Mouse (Mus musculus) myocyte (in vitro differentiated cells): ENCODE results near the gene Raf1.

Experiments used
- E2F4 ChIP-seq: IDR thresholded peaks from one replicate; pipeline ENCODE4 v1.6.1; 2011; ENCODE audit warnings: mild to moderate bottlenecking, control low read depth, moderate library complexity; ENCODE audit not compliant: insufficient read depth
- MAX ChIP-seq: IDR thresholded peaks from one replicate; pipeline ENCODE4 v1.6.1; 2011; ENCODE audit warnings: low read depth, mild to moderate bottlenecking, control low read depth
- MYOD1 ChIP-seq, 3 experiments: IDR thresholded peaks; one replicate each; pipeline ENCODE4 v1.6.1; 2011; ENCODE audit warnings: control low read depth in 2 of 3, low read depth in 2 of 3, mild to moderate bottlenecking in 2 of 3, moderate library complexity in 1 of 3; ENCODE audit not compliant: insufficient read length in 2 of 3, control insufficient read depth in 1 of 3
- MYOG ChIP-seq, 3 experiments: IDR thresholded peaks; one replicate each; pipeline ENCODE4 v1.6.1; 2011; ENCODE audit warnings: control low read depth in 2 of 3, low read depth in 2 of 3, mild to moderate bottlenecking in 2 of 3; ENCODE audit not compliant: insufficient read length in 2 of 3, control insufficient read depth in 1 of 3, insufficient read depth in 1 of 3
- POLR2A ChIP-seq: IDR thresholded peaks from one replicate; pipeline ENCODE4 v1.6.1; 2011; ENCODE audit warnings: low read depth, mild to moderate bottlenecking, control low read depth, moderate library complexity; ENCODE audit not compliant: insufficient read length
- POLR2AphosphoS2 ChIP-seq: IDR thresholded peaks from one replicate; pipeline ENCODE4 v1.6.1; 2011; ENCODE audit warnings: low read depth, control low read depth; ENCODE audit not compliant: insufficient read length
- REST ChIP-seq: IDR thresholded peaks from one replicate; pipeline ENCODE4 v1.6.1; 2011; ENCODE audit warnings: mild to moderate bottlenecking, control low read depth, moderate library complexity; ENCODE audit not compliant: insufficient read depth, insufficient read length
- TCF12 ChIP-seq: IDR thresholded peaks from one replicate; pipeline ENCODE4 v1.6.1; 2011; ENCODE audit warnings: mild to moderate bottlenecking, control low read depth; ENCODE audit not compliant: poor library complexity, insufficient read depth, severe bottlenecking
- USF1 ChIP-seq: IDR thresholded peaks from one replicate; pipeline ENCODE4 v1.6.1; 2011; ENCODE audit warnings: low read depth, mild to moderate bottlenecking, control low read depth, moderate library complexity

DNA sequence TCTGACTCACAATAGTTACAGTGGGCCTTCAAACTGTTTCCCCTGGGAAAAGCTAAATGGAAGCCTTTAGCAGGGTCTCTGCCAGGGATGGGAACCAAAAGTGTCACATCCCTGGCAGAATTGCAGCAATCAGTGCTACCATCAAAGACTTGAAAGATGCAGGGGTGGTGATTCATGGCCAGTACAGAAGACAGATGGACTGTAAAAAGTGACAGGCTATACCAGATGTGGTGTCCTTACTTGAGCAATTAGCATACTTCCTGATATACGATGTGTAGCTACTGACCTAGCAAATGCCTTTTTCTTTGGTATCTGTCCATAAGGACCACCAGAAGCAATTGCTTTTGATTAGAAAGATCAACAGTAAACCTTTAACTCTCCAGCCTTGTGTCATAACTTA, 55.5 kb downstream of the Raf1 start:
- TF ChIP-seq MAX (no peak), MYOG (IDR thresholded peaks at IDR 0.05; ENCODE audit: control insufficient read depth in 1 of 3, insufficient read depth in 1 of 3, insufficient read length in 2 of 3, low read depth in 2 of 3) (no peak), TCF12 (no peak), POLR2A (no peak), USF1 (no peak), MYOD1 (IDR thresholded peaks at IDR 0.05; ENCODE audit: control insufficient read depth in 1 of 3, insufficient read length in 2 of 3, low read depth in 2 of 3) (no peak), POLR2AphosphoS2 (no peak), E2F4 (no peak), REST (no peak)
